Mouse (Mus musculus) lung, embryonic 15.5 days (tissue): Measurements from ENCODE around the gene Lipo2. TPM values are rescaled to one million over a fixed set of nuclear protein-coding genes. Genes with fewer than 3 reads are reported as not detected.
"Not testable (repeated sequence)": the region's sequence is repeated elsewhere in the genome, so short reads cannot be mapped to it uniquely, and the experiment has no call there.

Experiments
- ATAC-seq: fragments of 200-750 bp; cut with Nextera tagmentation; 2 replicates; pipeline ENCODE4 v1.8.0; 2017; ENCODE audit warnings: moderate number of reproducible peaks, borderline replicate concordance; ENCODE audit not compliant: low FRiP score, low TSS enrichment; ENCODE audit errors: extremely low read depth
- H3K27ac ChIP-seq: fragments of 300-500 bp; sonication (generic); 2 replicates; pipeline ENCODE4 v1.5.1; 2015; ENCODE audit warnings: moderate library complexity, mild to moderate bottlenecking, inconsistent platforms
- H3K27me3 ChIP-seq: fragments of 300-500 bp; sonication (generic); 2 replicates; pipeline ENCODE4 v1.6.1; 2015; ENCODE audit warnings: inconsistent platforms
- H3K36me3 ChIP-seq: fragments of 300-500 bp; sonication (generic); 2 replicates; pipeline ENCODE4 v1.6.1; 2015; ENCODE audit warnings: inconsistent platforms
- H3K4me1 ChIP-seq: fragments of 300-500 bp; sonication (generic); 2 replicates; pipeline ENCODE4 v1.6.1; 2015; ENCODE audit warnings: inconsistent platforms
- H3K4me2 ChIP-seq: fragments of 300-500 bp; sonication (generic); 2 replicates; pipeline ENCODE4 v1.6.1; 2015; ENCODE audit warnings: inconsistent platforms, mild to moderate bottlenecking, moderate library complexity
- H3K4me3 ChIP-seq: fragments of 300-500 bp; sonication (generic); 2 replicates; pipeline ENCODE4 v1.5.1; 2015; ENCODE audit warnings: mild to moderate bottlenecking, inconsistent platforms
- H3K9ac ChIP-seq: fragments of 300-500 bp; sonication (generic); 2 replicates; pipeline ENCODE4 v1.6.1; 2015; ENCODE audit warnings: inconsistent platforms
- H3K9me3 ChIP-seq: fragments of 300-500 bp; sonication (generic); 2 replicates; pipeline ENCODE4 v1.6.1; 2016; ENCODE audit warnings: inconsistent platforms
- WGBS: fragments of 180-500 bp; shearing (Covaris S2); methylation state at CpG from one replicate; pipeline ENCODE4 v1.1.7; 2015; 5-methylcytosine and 5-hydroxymethylcytosine counted together
- polyA plus RNA-seq: library from polyadenylated mRNA; unstranded; fragments of >200 nt; fragmentation: Nextera tagmentation; extraction: Ambion mirVana; gene quantifications from 2 replicates; pipeline ENCODE4 v1.2.1, GENCODE M21; 2015

Gene Lipo2
- polyA plus RNA-seq: 0.13 and 0.29 TPM in 2 replicates

DNA sequence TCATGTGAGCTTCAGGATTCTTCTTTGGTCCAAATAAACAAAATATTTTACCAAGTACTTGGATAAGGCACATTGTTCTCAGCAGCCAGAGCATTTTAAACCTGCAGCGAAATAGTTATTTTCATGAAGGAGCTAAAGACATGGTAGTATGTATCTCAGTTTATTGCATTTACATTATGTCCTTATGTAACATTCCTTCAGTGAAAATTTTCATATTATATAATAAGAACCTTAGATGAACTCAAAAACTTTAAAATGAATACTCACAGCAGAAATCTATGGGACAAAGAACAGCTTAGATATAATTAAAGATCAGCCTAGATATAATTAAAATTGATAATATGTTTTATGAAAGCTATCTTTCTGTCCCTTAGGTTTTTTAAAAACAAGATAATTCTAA is at the start of gene Lipo2:
Gene Lipo2 (minus strand): TSS at position 101 of the 400 bp plus-strand sequence.
- WGBS: 91% methylated on average over 1 of the region's 1 CpGs
- H3K9me3 ChIP-seq, H3K4me1 ChIP-seq, H3K27me3 ChIP-seq, H3K27ac ChIP-seq, H3K4me2 ChIP-seq, H3K9ac ChIP-seq, ATAC-seq, H3K36me3 ChIP-seq, H3K4me3 ChIP-seq: not testable (repeated sequence)

DNA sequence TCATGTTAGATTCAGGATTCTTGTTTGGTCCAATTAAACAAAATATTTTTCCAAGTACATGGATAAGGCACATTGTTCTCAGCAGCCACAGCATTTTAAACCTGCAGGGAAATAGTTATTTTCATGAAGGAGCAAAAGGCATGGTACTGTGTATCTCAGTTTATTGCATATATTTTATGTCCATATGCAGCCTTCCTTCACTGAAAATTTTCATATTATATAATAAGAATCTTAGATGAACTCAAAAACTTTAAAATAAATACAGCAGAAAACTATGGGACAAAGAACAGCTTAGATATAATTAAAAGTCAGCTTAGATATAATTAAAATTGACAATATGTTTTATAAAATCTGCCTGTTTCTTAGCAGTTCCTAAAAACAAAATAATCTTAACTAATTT is 36.2 kb upstream of the Lipo2 start, which contains the start of gene Lipo1:
Gene Lipo1 (minus strand): TSS at position 101 of the 400 bp plus-strand sequence.
- not testable (repeated sequence) for H3K4me2 ChIP-seq, H3K4me3 ChIP-seq, H3K4me1 ChIP-seq, H3K9ac ChIP-seq, ATAC-seq, H3K27ac ChIP-seq, H3K36me3 ChIP-seq, H3K27me3 ChIP-seq, H3K9me3 ChIP-seq

DNA sequence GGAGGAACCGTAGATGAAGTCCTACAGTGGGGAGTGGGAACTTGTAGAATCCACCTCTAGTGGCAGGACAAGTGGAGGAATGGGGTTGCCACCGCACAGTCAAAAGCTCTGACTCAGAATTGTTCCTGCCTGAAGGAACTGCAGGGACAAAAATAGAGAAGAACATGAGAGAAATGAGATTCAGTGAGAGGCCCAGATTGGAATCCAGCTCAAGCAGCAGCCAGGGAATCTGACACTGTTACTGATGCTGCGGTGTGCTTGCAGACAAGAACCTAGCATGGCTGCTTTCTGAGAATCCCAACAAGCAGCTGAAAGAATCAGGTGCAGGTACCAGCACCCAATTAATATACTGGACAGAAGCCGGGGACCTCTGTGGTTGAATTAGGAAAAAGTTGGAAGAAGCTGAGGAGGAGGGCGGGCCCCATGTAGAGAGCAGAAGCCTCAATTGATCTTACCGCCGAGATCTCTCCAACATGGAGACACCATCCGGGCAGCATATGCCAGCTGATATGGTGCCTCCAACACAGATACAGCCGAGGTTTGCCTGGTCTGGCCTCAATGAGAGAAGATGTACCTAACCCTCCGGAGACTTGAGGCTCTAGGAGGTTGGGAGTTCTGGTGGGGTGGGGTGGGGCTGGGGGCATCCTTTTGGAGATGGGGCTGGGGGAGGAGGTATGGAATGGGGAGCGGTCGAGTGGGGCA is 35.6 kb upstream of the Lipo2 start:
- no peaks in the 10 kb centered on the region for H3K9me3 ChIP-seq
- WGBS: 83% methylated on average over 12 of the region's 12 CpGs
- no peaks in the 10 kb centered on the region for H3K27me3 ChIP-seq
- H3K9ac ChIP-seq: no peak overlapping the region
- no peaks in the 10 kb centered on the region for H3K4me1 ChIP-seq
- no peak for ATAC-seq
- H3K4me2 ChIP-seq: no peak overlapping the region
- no peak overlapping the region for H3K27ac ChIP-seq
- H3K4me3 ChIP-seq: no peak overlapping the region
- no peaks in the 10 kb centered on the region for H3K36me3 ChIP-seq

DNA sequence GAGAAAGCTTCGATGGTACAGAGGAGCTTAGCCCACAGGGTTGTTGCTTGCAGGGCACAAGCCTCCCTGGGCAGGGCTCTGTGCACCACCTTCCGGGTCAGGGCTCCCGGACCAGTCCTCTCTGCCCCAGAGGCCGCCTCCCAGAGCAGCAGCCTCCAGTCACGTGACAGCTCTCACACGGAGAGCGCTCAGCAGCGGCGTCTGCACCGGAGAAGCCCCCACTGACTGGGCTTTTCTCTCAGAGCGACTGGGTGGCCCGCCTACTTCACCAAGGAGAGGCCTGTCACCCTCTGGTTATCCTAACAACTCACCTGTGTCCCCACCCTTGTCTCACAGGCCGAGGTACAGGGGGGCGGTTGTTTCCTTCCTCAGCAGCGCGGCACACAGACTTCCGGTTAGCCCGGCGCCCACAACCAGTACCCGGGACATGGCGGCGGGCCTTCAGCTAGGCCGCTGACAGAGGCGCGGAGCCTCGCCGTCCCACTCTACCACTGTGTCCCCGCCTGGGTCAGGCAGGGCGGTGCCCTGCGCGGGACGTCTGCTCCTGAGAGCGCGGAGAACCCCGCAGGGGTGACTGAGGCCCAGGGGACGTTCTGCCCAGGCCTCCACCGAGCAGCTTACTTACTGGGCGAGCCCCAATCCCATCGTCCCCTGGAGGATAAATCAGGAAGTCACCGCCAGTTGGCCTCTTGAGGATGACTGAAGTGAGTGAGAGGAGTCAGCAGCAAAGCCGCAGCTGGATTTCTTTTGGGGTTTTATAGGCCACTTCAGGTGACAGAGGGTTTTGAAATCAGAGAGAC is 10.3 kb upstream of the Lipo2 start, which contains the start of gene Lipo3:
Gene Lipo3 (minus strand): TSS at position 665 of the 800 bp plus-strand sequence.
- WGBS: 28% methylated on average over 12 of the region's 41 CpGs
- not testable (repeated sequence) for H3K27ac ChIP-seq, H3K9ac ChIP-seq, H3K27me3 ChIP-seq, H3K4me3 ChIP-seq, H3K9me3 ChIP-seq, H3K36me3 ChIP-seq, H3K4me1 ChIP-seq
- peak within 1 kb of the TSS; percentile 26; the same call in 1 of the 2 replicates for H3K4me2 ChIP-seq
- ATAC-seq: peak; percentile 86

Other genes with a start within 250 kb of the Lipo2 start
- gene Lipo4, start 233.6 kb downstream of the Lipo2 start, polyA plus RNA-seq: not detected in 2 replicates
- not detected in 2 replicates for gene Gm8978, start 126.1 kb downstream of the Lipo2 start, polyA plus RNA-seq
- gene Lipo3, start 10.6 kb upstream of the Lipo2 start, polyA plus RNA-seq: 18.3 and 18.5 TPM in 2 replicates
- not detected in 2 replicates for gene Lipo1, start 36.1 kb upstream of the Lipo2 start, polyA plus RNA-seq
- gene Lipf, start 209.8 kb upstream of the Lipo2 start, polyA plus RNA-seq: not detected in 2 replicates